In the genomic region with DNA sequence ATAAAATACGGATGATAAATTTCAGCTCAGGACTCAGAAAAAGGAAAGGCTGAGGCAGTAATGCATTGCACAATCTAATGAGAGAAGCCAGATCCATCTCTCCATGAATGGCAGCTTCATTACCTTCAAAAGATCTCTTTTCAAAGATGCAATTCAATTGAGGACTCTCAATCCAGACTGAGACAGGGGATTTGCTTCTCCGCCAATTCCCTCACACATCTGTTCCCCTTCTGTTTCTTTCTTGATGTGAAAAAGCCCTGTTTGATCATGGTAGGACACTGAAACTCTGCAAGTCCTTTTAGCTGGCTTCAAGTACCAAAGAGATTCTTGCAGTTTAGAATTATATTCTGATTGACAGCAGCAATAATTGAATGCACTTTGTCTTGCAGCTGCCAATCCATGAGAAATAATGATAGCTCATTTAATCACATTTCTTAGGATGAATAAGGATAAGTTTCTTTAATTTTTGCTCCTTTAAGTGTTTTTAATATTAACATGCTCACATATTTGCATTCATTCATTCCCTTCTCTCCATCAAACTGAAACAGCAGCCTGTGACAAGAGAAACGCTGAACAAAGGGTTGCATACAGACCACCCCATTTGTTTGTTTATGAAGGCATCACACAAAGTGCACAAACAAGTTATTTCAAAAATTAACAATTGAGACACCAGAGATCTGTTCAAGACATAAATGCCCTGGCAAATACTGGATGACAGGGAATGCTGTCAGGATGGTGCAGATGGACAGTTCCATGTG, we compare ENCODE assay signal across 29 mouse cellular contexts.
DNase-seq lines count a peak whose midpoint lies in the region; ATAC-seq and TF ChIP-seq lines count a peak whose summit lies in the region.
"Had no signal": no experiment of that assay in that cellular context is flagged by ENCODE, and none has a peak within 500 bp of the region (broad histone marks: within the 10 kb centered on the region; RNA-seq: fewer than 3 reads in every experiment).

No protein-coding gene starts in this region.

- H3K9ac ChIP-seq in midbrain, embryonic 11.5 days (ENCODE audit: low read length), result no peak overlapping the region
- H3K9ac ChIP-seq in midbrain, postnatal 0 days (replicated peaks; ENCODE audit: low read length, poor library complexity, severe bottlenecking), result no peak overlapping the region
- no peak overlapping the region for H3K9ac ChIP-seq in forebrain, embryonic 12.5 days
- no peak overlapping the region for H3K9ac ChIP-seq in midbrain, embryonic 12.5 days (replicated peaks)
- H3K9ac ChIP-seq: embryonic facial prominence, embryonic 12.5 days; limb, embryonic 12.5 days; liver, postnatal 0 days had no signal

- no peaks in the 10 kb centered on the region for H3K4me1 ChIP-seq in midbrain, embryonic 11.5 days (ENCODE audit: control insufficient read depth, insufficient read depth, low read length)
- H3K4me1 ChIP-seq in midbrain, postnatal 0 days (ENCODE audit: insufficient read depth, low read length), result no peaks in the 10 kb centered on the region
- H3K4me1 ChIP-seq in forebrain, embryonic 12.5 days, result peaks cover 8% of the 10 kb centered on the region
- H3K4me1 ChIP-seq in midbrain, embryonic 12.5 days, result peaks cover 5% of the 10 kb centered on the region; the same call in 1 of the 2 replicates
- H3K4me1 ChIP-seq: embryonic facial prominence, embryonic 12.5 days; limb, embryonic 12.5 days had no signal

- no peak for TF ChIP-seq CTCF in midbrain, postnatal 0 days (IDR thresholded peaks at IDR 0.05)

- H3K27me3 ChIP-seq in midbrain, embryonic 11.5 days (ENCODE audit: control insufficient read depth, insufficient read depth, low read length), result no peaks in the 10 kb centered on the region
- no peaks in the 10 kb centered on the region for H3K27me3 ChIP-seq in midbrain, postnatal 0 days (ENCODE audit: insufficient read depth, low read length)
- H3K27me3 ChIP-seq in forebrain, embryonic 12.5 days, result no peaks in the 10 kb centered on the region
- H3K27me3 ChIP-seq in midbrain, embryonic 12.5 days, result no peaks in the 10 kb centered on the region
- H3K27me3 ChIP-seq: CH12.LX; embryonic facial prominence, embryonic 12.5 days; limb, embryonic 12.5 days had no signal

- peak overlapping the region; percentile 10 for H3K27ac ChIP-seq in midbrain, embryonic 11.5 days (ENCODE audit: low read depth, low read length)
- H3K27ac ChIP-seq in midbrain, postnatal 0 days (ENCODE audit: low read depth, low read length), result no peak overlapping the region
- H3K27ac ChIP-seq in forebrain, embryonic 12.5 days, result no peak overlapping the region
- peak overlapping the region; percentile 22; the same call in 1 of the 2 replicates for H3K27ac ChIP-seq in midbrain, embryonic 12.5 days (replicated peaks)
- H3K27ac ChIP-seq: embryonic facial prominence, embryonic 12.5 days; hindbrain, postnatal 0 days; limb, embryonic 12.5 days had no signal

- peak; percentile 87 for DNase-seq in midbrain, embryonic 11.5 days (ENCODE audit: low spot score, missing footprints)
- no peak for DNase-seq in midbrain, postnatal 0 days (ENCODE audit: low spot score)
- DNase-seq in adrenal gland, postnatal 4 days (ENCODE audit: low spot score in 2 of 2), result no peak
- no peak for DNase-seq in frontal cortex, adult 2 months (ENCODE audit: extremely low spot score in 1 of 2, low spot score in 1 of 2)
- DNase-seq in lung, adult 18-20 months, result no peak
- DNase-seq: adrenal gland, adult 2 months; B cell, adult 2 months; cerebellum, adult 2 months; cerebellum, postnatal 25 days; gastrocnemius, postnatal 14 days; heart, adult 11 months; kidney, postnatal 25 days; layer of hippocampus, postnatal 36 days; liver, postnatal 0 days; lung, postnatal 10 days; retina, postnatal 1 day; right cerebral cortex, postnatal 25 days; spleen, adult 18-20 months had no signal

- no peak overlapping the region for H3K4me3 ChIP-seq in midbrain, embryonic 11.5 days (ENCODE audit: low read depth, low read length)
- no peak overlapping the region for H3K4me3 ChIP-seq in midbrain, postnatal 0 days (ENCODE audit: low read depth, low read length)
- H3K4me3 ChIP-seq in forebrain, embryonic 12.5 days (replicated peaks), result no peak overlapping the region
- no peak overlapping the region for H3K4me3 ChIP-seq in midbrain, embryonic 12.5 days
- H3K4me3 ChIP-seq: embryonic facial prominence, embryonic 12.5 days; erythroblast, embryonic 14.5 days; limb, embryonic 12.5 days had no signal

- 32% methylated on average over 3 of the region's 3 CpGs for WGBS in midbrain, embryonic 11.5 days
- WGBS in midbrain, postnatal 0 days, result 36% methylated on average over 3 of the region's 3 CpGs
- WGBS in forebrain, embryonic 12.5 days, result 18% methylated on average over 3 of the region's 3 CpGs
- WGBS in midbrain, embryonic 12.5 days, result 23% methylated on average over 3 of the region's 3 CpGs

- H3K36me3 ChIP-seq in midbrain, embryonic 11.5 days (ENCODE audit: control insufficient read depth, insufficient read depth, low read length), result no peaks in the 10 kb centered on the region
- no peaks in the 10 kb centered on the region for H3K36me3 ChIP-seq in midbrain, postnatal 0 days (ENCODE audit: insufficient read depth, low read length)
- H3K36me3 ChIP-seq in forebrain, embryonic 12.5 days (replicated peaks), result no peaks in the 10 kb centered on the region
- no peaks in the 10 kb centered on the region for H3K36me3 ChIP-seq in midbrain, embryonic 12.5 days
- H3K36me3 ChIP-seq: embryonic facial prominence, embryonic 12.5 days; G1E; limb, embryonic 12.5 days had no signal

- H3K4me2 ChIP-seq in midbrain, embryonic 11.5 days, result no peak overlapping the region
- H3K4me2 ChIP-seq in midbrain, postnatal 0 days (ENCODE audit: low read depth, low read length, poor library complexity, severe bottlenecking), result no peak overlapping the region
- H3K4me2 ChIP-seq in forebrain, embryonic 12.5 days, result no peak overlapping the region
- no peak overlapping the region for H3K4me2 ChIP-seq in midbrain, embryonic 12.5 days (replicated peaks)
- H3K4me2 ChIP-seq: embryonic facial prominence, embryonic 12.5 days; heart, embryonic 11.5 days; limb, embryonic 12.5 days; liver, embryonic 11.5 days had no signal

- peak; percentile 64 for ATAC-seq in midbrain, embryonic 11.5 days (ENCODE audit: low FRiP score)
- no peak for ATAC-seq in midbrain, postnatal 0 days (ENCODE audit: low FRiP score)
- ATAC-seq in forebrain, embryonic 12.5 days (ENCODE audit: low FRiP score), result peak; percentile 33; the same call in 1 of the 2 replicates
- peak; percentile 70; the same call in 1 of the 2 replicates for ATAC-seq in midbrain, embryonic 12.5 days (ENCODE audit: low FRiP score, low read depth)
- ATAC-seq: hindbrain, postnatal 0 days; intestine, embryonic 16.5 days; liver, postnatal 0 days had no signal

- no peaks in the 10 kb centered on the region for H3K9me3 ChIP-seq in midbrain, embryonic 11.5 days (ENCODE audit: control insufficient read depth, low read length)
- no peaks in the 10 kb centered on the region for H3K9me3 ChIP-seq in midbrain, postnatal 0 days (ENCODE audit: low read length)
- no peaks in the 10 kb centered on the region for H3K9me3 ChIP-seq in forebrain, embryonic 12.5 days
- H3K9me3 ChIP-seq in midbrain, embryonic 12.5 days, result no peaks in the 10 kb centered on the region
- H3K9me3 ChIP-seq: embryonic facial prominence, embryonic 12.5 days; G1E; limb, embryonic 12.5 days had no signal

Comparison
In these comparisons a context has a peak if more than half of its experiments do, and no peak if none do; other contexts are left out.
1. H3K27ac ChIP-seq: peak in midbrain, embryonic 11.5 days (single experiment) and midbrain, embryonic 12.5 days (single experiment); none in midbrain, postnatal 0 days (single experiment) and forebrain, embryonic 12.5 days (single experiment).